Mouse (Mus musculus) left cerebral cortex, postnatal 25 days (tissue): ENCODE results near the gene Gm10961. TPM values are rescaled to one million over a fixed set of nuclear protein-coding genes. Genes with fewer than 3 reads are reported as not detected.

Experiments
- DNase-seq, 2 experiments: peaks; one replicate each; pipeline ENCODE4 v3.0.0; 2022; ENCODE audit warnings: low spot score in 2 of 2, mixed read lengths in 1 of 2
- intact Hi-C: fragments of 180-260 bp; cut with DNase I; formaldehyde crosslinking; loops from one replicate; pipeline ENCODE4 v1.15.1; 2025
- total RNA-seq, 2 experiments: library from RNA; stranded (reverse); gene quantifications; 2 replicates each; pipeline ENCODE4 v1.2.3; 2021

The Gm10961 gene
- total RNA-seq, 2 experiments from 2014 or later, result not detected

GRCm38 (mm10) chr3:107609376-107609775 is 21.7 kb upstream of the Gm10961 start:
- intact Hi-C loops, result loop anchor here (5.0 to 10.0 kb wide), 2 partner anchors 253 to 255 kb away; no protein-coding TSS in a partner anchor
- no peak for DNase-seq

- DNase-seq, result no peak
- intact Hi-C loops, result loop anchor here (5.0 to 10.0 kb wide), 2 partner anchors 54 to 377 kb away; partner anchors contain the start of genes A630076J17Rik, Prok1 and Ubl4b
Observed at GRCm38 (mm10) chr3:107611394-107611793, 19.7 kb upstream of the Gm10961 start.

DNA sequence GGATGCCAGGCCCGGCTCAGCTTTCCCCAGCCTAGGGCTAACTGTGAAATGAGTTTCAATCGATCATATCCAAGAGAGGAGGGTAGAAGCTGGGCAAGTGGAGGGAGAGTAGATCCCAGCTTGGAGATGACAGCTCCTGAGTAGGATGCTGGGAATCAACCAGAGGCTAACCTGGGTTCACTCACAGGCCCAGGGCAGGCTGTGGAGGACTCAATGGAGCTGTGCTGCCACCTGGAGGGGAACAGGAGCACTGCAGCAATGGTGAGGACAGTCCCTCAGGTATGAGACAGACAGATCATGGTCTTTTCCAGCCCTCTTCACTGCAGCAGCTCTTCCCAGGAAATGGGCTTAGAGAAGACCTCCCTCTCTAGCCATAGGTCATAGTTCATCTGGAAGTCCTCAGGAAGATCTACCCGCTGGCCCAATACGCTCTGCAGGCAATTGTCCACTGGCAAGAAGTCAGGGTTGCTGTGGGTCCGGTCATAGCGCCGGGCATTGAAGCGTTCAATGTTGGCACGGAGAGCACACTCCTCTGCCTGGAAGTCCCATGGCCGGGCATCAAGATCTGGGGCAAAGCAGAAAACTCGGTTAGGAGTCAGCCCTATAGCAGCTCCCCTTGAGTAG is 18.1 kb upstream of the Gm10961 start:
- peak; percentile 59 to 69 for DNase-seq
- intact Hi-C loops, result loop anchor here (5.0 to 10.0 kb wide), 2 partner anchors 56 to 378 kb away; partner anchors contain the start of genes A630076J17Rik, Prok1 and Ubl4b

DNA sequence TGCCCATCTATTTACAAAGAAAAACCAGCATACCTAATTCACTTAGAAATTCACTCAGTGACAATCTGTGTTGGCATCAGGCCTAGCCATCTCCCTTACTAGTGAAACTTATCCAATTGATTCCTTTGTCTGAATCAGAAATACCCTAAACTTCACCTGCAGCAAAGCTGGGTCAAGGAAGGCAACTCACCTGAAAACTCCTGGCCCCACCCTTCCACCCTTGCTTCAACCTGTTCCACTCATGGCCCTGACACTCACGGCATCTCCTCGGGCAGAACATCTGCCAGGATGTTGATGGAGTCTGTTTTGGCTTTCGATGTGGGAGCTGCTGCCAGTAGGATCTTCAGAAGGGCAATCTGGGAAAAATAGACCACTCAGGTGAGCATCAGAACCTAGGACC is 13.3 kb upstream of the Gm10961 start:
- intact Hi-C loops, result loop anchor here (10.0 kb wide), 1 partner anchor 383 kb away; the partner anchor contains the start of genes A630076J17Rik and Prok1
- no peak for DNase-seq

DNA sequence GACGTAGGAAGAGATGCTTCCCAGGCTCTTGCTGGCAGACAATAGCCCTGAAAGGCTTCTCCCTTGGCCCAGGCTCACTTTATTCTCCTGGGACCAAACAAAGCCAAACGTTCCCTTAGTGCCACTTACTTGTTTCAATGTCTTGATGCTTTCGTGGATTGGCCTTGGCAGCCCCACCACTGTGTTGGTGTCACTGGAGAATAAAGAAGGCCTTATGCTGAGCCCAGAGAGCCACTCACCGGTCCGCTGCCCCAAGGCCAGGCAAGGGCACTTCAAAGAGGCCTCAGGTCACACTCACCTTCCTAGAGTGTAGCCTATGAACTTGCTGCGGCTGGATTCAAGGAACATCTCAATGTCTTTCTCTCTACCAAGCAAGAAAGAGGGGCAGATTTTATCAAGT is 11.2 kb upstream of the Gm10961 start:
- DNase-seq, result no peak
- intact Hi-C loops, result loop anchor here (10.0 kb wide), 1 partner anchor 385 kb away; the partner anchor contains the start of genes A630076J17Rik and Prok1

DNA sequence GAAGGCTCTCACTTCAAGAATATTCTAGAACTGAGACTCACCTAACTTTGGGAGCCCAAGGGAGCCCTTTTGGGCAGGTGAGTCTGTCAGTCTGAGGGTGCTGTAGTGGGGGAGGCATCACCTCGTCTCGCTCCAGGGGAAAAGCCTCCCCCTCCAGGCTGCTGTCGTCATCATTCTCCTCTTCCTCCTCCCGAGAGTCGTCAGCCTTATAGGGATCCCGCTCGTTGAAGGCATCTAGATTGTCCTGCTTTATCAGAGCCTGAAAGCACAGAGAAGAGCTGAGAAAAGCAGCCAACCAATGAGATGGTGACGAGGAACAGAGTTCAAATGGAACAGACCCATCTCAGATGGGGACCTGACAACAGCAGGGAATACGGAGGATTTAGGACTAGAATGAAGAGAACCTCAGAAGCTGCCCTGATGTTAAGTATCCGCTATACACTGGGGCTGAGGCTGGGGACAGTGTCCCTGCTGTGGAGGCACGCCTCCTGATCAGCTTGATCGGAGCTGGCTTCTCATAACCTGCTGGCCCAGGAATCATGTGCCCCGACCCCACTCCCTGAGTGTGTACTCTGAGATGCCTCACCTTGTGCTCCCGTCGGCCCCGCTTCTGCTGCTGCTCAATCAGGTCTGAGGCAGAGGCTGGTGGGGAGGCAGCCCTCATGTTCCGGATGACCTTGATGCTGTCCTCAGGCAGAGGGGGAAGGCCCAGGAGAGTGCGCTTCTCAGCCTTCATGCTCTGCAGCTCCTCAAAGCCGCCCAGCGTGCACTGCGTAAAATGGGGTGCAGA is 9.6 kb upstream of the Gm10961 start:
- intact Hi-C loops, result no loop called here
- no peak for DNase-seq

DNA sequence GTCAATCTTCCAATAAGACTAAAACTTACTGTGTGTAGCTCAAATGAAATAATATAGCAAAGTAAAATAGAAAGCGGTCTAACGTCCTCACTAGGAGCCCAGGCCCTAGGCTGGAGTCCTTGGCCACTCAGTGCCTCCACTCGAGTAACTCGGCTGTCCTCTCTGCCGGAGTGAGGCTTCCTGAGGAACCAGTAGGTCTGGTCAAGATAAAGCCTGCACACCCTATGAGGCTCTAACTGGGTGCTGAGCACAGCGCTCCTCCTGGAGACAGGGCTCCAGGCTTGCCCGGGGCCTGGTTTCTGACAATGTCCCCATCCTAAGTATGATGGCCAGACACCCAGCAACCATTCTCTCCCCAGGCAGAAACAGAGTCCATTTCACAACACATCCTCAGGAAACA is 8.6 kb upstream of the Gm10961 start:
- intact Hi-C loops, result no loop called here
- no peak for DNase-seq

DNA sequence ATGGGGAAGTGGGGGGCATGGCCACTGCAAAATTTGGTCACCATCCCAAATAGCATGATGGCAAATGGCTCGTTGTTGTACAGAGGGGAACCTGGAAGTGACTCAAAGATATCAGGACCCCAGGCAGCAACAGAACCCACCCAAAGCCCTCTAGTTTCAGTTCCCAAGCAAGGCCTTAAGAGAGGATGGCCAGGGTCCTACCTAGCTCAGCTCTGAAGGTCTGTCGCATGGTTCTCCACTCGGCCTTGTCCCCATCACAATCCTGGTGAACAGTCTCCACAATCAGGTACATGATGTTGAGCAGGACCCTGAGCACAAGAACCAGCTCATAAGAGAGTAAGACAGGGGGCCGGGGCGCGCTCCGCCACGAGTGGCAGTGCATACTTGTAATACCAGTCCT is 6.7 kb upstream of the Gm10961 start:
- no peak for DNase-seq
- intact Hi-C loops, result no loop called here

DNA sequence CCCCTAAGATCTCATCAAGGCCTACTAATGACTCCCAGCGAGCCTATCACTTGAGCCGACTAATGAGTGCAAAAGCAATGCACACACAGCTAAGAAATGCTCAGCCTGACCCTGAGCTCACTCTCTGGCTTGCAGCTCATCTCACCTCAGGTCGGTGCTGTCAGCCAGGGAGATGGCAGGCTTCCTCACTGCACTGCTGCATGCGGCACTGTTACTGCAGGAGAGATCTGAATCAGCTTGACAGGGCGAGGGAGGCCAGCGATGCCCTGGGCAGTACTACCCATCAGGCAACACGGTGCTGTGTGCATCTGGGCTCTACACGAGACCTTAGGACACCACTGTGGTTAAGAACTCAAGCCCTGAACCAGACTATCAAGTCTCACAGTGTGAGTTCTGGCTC is 5.6 kb upstream of the Gm10961 start:
- intact Hi-C loops, result no loop called here
- DNase-seq, result no peak

GRCm38 (mm10) chr3:107626751-107627150 is 4.4 kb upstream of the Gm10961 start:
- intact Hi-C loops, result no loop called here
- DNase-seq, result no peak

DNA sequence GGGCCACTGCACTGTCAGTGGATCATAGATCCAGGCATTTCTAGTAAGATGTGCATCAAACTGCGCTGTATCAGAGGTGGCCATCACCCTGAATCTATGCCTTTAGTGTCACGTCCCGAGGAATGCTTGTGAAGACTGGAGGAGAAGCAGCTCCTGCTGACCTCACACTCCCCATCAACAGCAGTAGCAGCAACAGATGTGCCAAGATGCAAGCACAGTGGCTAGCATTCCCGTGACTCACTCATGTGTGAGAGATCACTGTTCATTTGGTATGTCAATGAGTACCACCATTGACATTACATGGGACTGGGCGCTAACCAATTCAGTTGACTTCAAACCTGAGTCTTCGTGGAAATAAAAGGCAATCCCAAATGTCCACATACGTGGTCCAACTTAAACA is 3.5 kb upstream of the Gm10961 start:
- DNase-seq, result no peak
- intact Hi-C loops, result no loop called here

DNA sequence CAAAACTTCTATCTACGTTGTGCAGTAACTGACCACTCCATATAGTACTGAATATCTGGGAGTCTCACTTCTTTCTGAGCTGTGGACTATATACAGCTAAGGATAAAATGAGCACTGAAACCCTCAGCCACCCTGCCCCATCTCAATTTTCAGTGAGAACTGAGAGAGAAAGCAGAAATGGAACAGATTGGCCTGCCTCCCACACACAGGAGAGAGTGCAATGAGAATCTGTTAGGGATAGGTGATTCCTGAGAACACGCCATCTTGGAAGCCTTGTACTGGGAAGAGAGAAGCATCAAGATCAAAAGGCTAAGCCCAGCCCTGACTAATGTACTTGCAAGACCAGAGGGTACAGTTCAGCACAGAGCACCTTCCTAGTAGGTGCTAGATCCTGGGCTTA is 2.6 kb upstream of the Gm10961 start:
- peak; percentile 27 to 70 for DNase-seq
- intact Hi-C loops, result no loop called here

GRCm38 (mm10) chr3:107629411-107629810 is 1.7 kb upstream of the Gm10961 start:
- no peak for DNase-seq
- intact Hi-C loops, result no loop called here

GRCm38 (mm10) chr3:107631523-107631958 is 419 bp downstream of the Gm10961 start, which contains the start of gene Strip1:
TSS of gene Strip1 (minus strand) at chr3:107631694.
- peak; percentile 93 to 97 for DNase-seq
- intact Hi-C loops, result loop anchor here (5.0 kb wide), 1 partner anchor 51 kb away; no protein-coding TSS in a partner anchor

- no peak for DNase-seq
- intact Hi-C loops, result loop anchor here (5.0 kb wide), 1 partner anchor 50 kb away; no protein-coding TSS in a partner anchor
Observed at GRCm38 (mm10) chr3:107632786-107633185, 1.7 kb downstream of the Gm10961 start.

DNA sequence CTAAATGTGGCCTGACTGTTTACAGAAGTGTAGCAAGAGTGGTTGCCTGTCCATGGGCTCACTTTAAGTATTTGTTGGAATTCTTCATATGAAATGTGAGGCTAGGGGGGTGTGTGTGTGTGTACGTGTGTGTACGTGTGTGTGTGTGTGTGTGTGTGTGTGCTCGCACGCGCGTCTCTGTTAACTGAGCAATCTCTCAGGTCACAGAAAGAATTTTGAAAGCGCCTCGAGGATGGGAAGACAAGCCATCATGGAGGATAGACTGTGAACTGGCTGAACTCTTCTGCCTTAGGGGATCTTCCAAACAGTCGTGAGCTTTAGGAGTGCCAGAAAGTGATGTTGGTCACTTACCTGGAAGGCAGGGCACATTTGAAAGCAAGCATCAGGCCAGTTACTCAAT is 2.8 kb downstream of the Gm10961 start:
- no peak for DNase-seq
- intact Hi-C loops, result loop anchor here (5.0 kb wide), 1 partner anchor 48 kb away; no protein-coding TSS in a partner anchor

- intact Hi-C loops, result no loop called here
- no peak for DNase-seq
Observed at GRCm38 (mm10) chr3:107635836-107636235, 4.7 kb downstream of the Gm10961 start.

DNA sequence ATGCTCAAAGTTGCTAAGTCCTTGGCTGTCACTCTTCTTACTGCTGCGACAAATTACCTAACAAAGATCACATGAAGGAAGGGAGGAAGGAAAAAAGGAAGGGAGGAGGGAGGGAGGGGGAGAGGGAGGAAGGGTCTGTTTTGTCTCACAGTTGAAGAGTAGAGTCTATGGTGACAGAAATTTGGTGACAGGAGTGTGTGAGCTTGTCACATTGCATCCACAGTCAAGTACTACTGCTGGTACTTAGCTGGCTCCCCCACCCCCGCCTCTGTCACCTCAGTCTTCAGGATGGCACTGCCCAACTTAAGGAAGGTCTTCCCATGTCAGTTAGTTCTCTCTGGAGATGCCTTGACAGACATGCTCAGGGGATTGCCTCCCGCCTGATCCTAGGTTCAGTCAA is 5.1 kb downstream of the Gm10961 start:
- intact Hi-C loops, result no loop called here
- no peak for DNase-seq

DNA sequence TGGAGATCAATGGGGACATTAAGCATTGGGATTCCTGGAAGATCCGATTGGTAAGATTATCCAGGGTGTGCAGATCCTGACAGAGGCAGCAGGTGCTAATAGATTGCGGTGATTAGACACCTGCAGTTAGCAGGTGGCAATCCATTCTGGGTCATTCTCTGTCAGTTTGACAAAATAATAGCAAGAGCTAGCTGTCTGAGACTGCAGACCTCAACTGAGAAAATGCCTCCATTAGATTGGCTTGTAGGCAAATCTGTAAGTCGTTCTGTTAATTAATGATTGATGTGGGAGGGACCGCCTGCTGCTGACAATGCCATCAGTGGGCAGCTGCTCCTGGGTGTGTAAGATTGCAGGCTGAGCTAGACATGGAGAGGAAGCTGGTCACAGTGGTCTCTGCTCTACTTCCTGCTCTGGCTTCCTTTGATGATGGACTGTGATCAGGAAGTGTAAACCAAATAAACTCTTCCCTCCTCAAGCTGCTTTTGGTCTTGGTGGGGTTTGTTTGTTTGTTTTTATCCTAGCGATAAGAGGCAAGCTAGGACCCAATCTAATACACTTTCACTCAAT is 6.6 kb downstream of the Gm10961 start:
- no peak for DNase-seq
- intact Hi-C loops, result no loop called here

DNA sequence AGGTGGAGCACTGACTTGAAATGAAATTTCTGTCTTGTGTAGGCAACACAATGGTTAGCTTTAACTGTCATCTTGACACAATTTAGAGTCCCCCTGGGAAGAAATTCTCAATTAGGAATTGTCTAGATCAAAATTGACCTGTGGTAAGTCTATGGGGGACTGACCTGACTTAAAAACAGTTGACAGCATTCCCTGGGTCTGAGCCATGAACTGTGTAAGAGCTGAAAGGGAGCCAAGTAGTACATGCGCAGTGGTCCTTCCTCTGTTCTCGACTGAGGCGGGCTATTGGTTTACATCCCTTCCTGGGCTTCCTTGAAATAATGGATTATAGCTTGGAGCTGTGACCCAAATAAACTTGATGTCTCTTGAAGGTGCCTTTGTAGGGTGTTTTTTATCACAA is 15.8 kb downstream of the Gm10961 start:
- no peak for DNase-seq
- intact Hi-C loops, result no loop called here
